Mouse (Mus musculus) liver, embryonic 14.5 days (tissue): ENCODE data around the gene Ddx21.

Source experiments
- CTCF ChIP-seq: IDR thresholded peaks from 2 replicates; pipeline ENCODE4 v1.5.1; 2016; ENCODE audit warnings: antibody characterized with exemption, low read depth, control low read depth
- EP300 ChIP-seq: IDR thresholded peaks from 2 replicates; pipeline ENCODE4 v1.6.1; 2016; ENCODE audit warnings: antibody characterized with exemption, low read depth

DNA sequence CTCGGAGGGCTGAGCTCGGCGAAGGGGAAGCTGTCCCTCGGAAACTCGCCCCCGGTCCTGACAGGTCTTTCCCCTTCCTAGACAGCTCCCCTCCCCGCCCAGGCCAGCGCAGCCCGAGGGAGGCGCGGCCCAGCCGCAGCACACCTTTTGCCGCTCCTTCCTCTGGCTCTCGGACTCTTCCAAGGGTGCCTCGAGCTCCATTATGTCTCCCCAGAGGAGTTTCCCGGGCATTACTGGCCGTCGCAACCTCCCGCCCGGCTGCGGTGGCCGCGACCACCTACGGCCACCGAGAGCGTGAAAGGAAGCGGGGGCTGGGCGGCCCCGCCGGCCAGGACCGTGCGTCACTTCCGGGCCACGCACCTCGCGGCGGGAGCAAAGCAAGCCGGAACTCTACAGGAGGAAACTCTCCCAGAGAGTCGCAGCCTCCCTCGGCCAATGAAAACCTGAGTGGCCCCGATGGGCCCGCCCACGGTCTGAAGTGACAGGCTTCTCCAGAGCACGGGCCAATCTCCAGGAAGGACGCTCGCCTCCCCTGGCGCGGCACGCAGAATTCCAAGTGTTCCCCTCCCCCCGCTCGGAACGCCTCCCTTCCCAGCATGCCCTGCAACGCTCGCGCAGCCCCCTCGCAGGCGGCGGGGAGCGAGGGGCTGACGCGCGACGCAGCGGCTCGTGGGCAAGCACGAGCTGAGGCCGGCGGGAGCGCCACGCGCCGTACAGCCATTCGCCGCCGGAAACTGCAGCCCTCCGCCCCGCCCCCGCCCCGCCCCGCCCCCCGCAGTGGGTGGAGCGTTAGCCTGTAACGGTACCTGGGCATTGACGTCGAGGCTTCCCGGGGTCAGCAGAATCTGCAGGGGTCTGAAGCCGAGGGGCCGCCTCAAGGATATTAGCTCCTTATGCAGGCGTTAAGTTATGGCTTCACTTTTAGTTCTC lies 49.1 kb upstream of the Ddx21 start, which contains the start of gene Ddx50:
- TF ChIP-seq CTCF (no peak), EP300 (no peak)
